Mouse (Mus musculus): ENCODE results near the gene Boc.

The Boc gene

GRCm38 (mm10) chr16:44552726-44553125 lies 6.0 kb downstream of the Boc start:
- no peak for DNase-seq

DNA sequence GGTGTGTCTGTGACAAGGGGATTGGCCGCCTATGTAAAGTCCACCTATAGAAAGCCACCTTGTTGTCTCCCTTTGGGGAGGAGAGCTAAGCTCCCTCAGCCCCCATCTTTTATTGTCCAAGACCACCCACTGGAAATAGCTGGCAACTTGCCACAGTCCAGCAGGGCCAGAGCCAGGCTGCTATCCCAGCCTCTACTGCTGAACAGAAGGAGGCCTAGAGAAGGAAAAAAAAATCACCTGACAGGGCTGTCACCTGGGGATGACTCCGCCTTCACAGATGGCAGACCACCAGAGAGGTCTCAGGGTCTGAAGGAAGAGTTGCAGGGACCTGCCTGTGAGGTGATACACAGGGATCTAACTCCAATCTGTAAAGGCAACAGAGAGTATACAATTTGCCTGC lies 6.7 kb downstream of the Boc start:
- peak; percentile 89 to 90 for DNase-seq

DNA sequence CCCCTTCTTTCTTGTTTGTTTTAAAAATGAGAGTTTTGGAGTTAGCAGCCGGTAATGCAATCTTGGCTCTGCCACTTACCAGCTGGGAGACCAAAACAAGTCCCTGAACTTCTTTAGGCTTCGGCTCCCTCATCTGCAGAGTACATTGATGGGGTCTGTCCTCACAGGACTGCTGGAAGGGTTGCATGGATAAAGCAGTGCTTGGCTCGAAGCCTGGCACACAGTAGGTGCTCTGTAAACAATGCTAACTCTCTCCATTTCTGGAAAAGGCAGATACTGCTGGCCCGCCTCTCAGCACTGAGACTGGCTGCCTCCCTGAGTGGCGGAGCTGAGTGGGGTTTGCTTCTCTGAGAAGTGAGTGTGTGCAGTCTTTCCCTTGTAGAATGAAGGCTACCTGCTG lies 7.2 kb downstream of the Boc start:
- DNase-seq, result peak; percentile 67 to 74

DNA sequence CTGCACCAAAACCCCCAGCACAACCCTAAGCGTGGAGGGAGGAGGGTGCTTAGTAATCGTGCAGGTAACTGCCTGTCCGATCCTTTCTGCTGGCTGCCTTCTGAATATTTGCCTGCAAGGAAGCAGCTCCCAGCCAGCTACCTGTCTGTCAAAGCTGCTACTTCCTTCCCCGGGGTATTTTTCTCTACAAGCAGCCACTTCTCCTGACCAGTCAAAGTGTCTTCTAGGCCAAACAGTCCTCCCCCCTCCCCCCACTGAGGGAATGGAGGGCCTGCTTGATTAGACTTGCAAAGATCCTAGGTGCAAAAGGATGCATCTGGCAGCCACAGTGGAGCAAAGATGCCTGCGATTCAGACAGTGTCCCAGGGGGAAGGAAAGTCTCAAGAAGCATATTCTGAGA lies 7.9 kb downstream of the Boc start:
- DNase-seq, result peak; percentile 68 to 70

GRCm38 (mm10) chr16:44549867-44550679 lies 8.6 kb downstream of the Boc start:
- DNase-seq, result no peak

- DNase-seq, result no peak
Measured at GRCm38 (mm10) chr16:44549381-44549780, 9.3 kb downstream of the Boc start.

DNA sequence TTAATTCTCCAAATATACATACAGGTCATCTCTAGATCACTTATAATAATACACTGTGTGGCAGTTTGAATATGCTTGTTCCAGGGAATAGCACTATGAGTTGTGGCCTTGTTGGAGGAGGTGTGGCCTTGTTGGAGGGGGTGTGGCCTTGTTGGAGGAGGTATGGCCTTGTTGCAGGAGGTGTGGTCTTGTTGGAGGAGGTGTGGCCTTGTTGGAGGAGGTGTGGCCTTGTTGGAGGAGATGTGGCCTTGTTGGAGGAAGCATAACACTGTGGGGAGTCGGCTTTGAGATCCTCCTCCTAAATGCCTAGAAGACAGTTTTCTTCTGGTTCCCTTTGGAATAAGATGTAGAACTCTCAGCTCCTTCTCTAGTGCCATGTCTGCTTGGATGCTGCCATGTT lies 10.7 kb downstream of the Boc start:
- DNase-seq, result no peak

DNA sequence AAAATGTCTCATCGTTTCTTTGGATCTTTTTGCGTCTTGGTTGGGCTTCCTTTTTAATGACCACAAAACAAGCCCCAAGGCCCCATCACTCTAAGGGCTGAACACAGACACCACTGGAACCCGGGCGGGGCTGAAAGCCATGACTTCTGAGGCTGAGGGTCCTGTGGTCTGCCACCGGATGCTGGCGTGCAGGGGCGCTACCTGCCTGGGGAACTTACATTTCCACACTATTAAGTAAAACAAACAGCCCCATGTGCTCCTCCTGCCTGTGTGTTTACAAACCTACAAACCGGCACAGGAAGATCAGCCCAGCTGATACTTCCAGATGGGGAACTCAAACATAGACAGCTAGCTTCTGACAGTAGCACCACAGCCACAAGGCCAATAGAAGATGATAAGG lies 11.9 kb downstream of the Boc start:
- DNase-seq, result no peak

GRCm38 (mm10) chr16:44545939-44546338 lies 12.8 kb downstream of the Boc start:
- DNase-seq, result no peak

- no peak for DNase-seq
Measured at GRCm38 (mm10) chr16:44545153-44545552, 13.5 kb downstream of the Boc start.

DNA sequence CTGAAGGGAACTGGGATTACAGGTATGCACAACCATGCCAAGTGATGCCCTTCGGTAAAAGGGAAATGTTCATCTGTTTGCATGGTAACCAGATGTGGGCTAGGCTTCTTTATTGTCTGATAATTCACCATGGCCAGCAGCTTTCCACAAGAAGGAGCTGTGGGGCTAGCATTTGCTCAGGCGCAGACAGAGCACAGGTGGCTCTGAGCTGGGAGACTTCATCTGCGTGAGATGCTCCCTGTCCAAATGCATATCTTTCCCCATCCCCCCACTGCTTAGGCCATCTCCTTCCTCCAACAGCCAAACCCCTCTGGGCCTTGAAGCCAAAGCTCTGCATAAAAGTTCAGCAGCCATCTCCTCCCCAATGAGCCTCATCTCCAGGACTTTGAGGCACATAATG lies 15.6 kb downstream of the Boc start:
- DNase-seq, result peak in 1 of 2 experiments; percentile 54

- no peak for DNase-seq
Measured at GRCm38 (mm10) chr16:44542029-44542690, 16.5 kb downstream of the Boc start.

- DNase-seq, result no peak
Measured at GRCm38 (mm10) chr16:44539611-44540010, 19.1 kb downstream of the Boc start.

DNA sequence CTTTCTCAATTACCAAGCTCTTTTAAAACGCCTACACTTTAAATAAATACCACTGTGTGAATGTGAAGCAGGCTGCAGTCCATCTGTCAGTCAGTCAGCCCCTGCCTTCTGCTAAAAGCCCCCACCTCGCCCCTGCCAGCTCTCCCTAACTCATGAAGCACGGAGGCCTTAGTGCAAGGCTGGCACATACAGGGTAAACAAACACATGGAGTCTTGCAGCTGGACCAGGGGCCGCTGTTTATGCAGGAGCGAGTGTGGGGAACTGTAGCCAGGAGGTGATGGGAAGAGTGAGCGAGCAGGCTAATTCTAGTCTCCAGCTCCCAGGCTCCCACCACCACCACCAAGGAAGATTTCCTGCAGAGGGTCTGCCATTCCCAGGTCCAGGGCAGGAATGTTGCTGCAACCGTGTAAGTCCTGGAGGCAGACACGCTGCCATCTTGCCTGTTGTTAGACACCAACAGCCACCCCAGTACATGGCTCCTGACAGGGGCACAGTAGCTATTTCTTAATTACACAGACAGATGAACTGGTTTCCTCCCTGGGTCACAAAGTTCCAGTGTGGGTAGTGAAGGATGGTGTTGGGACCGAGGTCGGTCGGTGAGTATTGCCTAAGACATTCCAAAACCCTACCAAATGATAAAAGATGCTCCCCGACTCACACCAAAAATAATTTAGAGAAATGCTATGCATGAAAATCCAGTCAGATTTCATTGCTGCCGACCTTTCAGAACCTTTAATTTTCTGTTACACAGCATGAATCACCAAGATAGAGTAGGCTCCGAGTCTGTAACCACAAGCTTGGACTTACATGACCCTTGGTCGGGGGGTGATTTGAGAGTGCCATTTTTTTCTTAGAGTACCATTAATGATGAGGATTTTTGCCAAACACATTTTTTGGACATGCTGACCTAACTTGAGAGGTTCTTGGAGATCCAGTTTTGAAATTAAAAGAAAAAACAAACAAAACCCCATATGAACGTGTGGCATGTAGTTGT lies 20.0 kb downstream of the Boc start:
- peak; percentile 25 to 36 for DNase-seq

- DNase-seq, result no peak
Measured at GRCm38 (mm10) chr16:44534122-44534521, 24.6 kb downstream of the Boc start.

DNA sequence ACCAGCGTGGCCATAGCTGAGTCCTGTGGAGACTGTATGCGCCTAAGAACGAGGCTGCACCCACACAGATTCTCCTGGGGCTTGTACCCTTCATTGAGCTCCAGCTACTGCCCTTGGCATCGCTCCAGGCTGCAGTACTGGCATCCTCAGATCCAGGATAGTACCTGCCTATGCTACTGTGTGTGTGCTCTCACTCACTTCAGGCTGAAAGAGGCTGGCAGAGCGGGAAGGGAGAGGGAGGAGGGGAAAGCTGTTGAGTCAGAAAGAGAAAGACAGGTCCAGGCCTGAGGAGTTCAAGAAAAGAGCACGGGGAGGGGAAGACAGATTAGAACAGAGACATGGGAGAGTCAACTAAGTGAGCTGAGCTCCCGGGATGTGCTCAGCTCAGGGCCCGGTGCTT lies 25.2 kb downstream of the Boc start:
- DNase-seq, result peak; percentile 46 to 56

- DNase-seq, result peak in 1 of 2 experiments; percentile 40
Measured at GRCm38 (mm10) chr16:44532851-44533250, 25.8 kb downstream of the Boc start.

DNA sequence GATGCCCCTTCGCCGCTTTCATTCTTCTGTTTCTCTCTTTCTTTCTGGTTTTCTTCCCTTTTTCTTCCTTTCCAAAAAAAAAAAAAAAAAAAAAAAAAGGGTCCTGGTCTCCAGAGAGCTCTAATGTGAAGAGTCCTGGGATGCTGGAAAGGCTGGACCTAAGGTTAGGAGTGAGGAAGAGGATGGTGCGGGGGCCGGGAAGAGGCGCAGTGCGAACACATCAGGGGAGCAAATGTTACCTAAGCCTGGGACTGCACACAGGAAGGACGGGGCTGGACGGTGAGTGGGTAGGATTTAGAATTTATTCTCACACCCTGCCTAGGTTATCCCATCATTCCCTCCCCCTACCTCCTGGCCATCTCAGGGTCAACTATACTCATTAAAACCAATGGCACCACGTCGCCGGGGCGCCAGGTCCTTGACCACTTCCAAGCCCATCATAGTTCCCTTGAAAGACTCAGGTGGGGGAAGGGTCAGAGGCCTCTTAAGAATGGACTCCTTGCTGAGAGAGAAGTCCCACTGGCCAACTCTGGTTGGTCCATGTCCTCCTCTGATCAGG lies 27.4 kb downstream of the Boc start:
- peak in 1 of 2 experiments; percentile 18 for DNase-seq

DNA sequence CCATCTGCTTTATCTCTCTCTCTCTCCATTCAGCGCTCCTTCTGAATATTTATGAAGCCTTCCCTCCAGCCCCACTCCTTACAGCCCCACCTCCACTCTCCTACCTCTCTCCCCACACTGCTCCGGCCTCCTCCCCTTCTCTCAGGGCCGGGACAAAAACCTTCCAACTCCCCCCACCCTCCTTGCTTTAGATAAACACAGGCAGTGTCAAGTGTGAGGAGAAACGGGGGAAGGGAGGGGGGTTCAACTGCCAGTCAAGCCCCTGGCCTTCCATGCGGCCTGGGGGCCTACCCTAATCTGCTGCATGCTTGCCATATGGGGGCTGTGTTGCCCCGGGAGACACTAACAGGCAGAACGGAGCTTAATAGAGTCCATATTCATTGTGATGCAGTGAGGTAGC lies 27.9 kb downstream of the Boc start:
- DNase-seq, result peak; percentile 32 to 41

GRCm38 (mm10) chr16:44530191-44530590 lies 28.5 kb downstream of the Boc start:
- peak in 1 of 2 experiments; percentile 45 for DNase-seq

DNA sequence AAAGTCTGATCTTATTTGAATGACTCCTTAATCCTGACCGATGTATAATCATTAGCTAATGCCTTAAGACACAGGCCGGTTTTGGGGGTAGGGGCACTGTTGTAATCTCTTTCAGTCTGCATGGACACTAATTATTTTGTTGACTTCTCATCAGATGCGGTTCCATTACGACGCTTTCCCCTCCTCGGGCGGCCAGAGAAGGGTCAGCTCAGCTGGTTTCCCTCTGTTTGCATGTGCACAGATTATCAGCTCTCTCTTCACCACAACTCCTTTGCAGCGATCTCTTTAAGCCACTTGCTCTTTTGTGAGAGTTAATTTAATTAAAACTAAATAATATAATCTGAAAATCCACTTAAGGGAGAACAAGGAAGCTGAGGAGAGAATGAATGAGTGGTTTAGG lies 29.0 kb downstream of the Boc start:
- no peak for DNase-seq

DNA sequence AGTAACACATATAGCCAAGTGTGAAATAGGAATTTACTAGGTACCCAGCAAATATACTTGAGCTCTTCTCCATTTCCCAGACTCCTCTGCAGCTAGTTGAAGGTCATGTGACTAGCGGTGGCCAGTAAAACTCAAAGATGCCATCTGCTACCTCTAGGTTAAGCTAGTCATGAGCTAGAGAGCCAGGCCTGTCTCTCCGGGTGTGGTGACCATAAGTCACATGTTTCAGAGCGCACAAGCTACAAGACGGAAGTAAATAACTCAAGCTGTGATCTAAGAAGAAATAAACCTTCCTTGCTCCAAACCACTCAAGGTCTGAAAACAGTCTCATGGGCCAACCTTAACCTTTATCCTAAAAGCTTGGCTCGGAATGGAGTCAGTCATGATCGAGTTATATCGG lies 29.7 kb downstream of the Boc start:
- no peak for DNase-seq

Data from cerebellum, postnatal 14 days (tissue).